Mouse (Mus musculus) gastrocnemius, postnatal 36 days (tissue): ENCODE data around the gene Osbpl8. TPM values are rescaled to one million over a fixed set of nuclear protein-coding genes. Genes with fewer than 3 reads are reported as not detected.
A peak's percentile ranks its signal among the peaks of the same experiment; 100 is the strongest.
"Not testable (repeated sequence)": the region's sequence is repeated elsewhere in the genome, so short reads cannot be mapped to it uniquely, and the experiment has no call there.

Experiments
- DNase-seq, 2 experiments: peaks; one replicate each; pipeline ENCODE4 v3.0.0; 2022
- intact Hi-C: fragments of 180-260 bp; cut with DNase I; formaldehyde crosslinking; loops from one replicate; pipeline ENCODE4 v1.15.1; 2025
- total RNA-seq, 2 experiments: library from RNA; stranded (reverse); gene quantifications; 2 replicates each; pipeline ENCODE4 v1.2.3; 2021

Gene Osbpl8
- total RNA-seq, 2 experiments from 2014 or later: 12.0 to 14.3 TPM

DNA sequence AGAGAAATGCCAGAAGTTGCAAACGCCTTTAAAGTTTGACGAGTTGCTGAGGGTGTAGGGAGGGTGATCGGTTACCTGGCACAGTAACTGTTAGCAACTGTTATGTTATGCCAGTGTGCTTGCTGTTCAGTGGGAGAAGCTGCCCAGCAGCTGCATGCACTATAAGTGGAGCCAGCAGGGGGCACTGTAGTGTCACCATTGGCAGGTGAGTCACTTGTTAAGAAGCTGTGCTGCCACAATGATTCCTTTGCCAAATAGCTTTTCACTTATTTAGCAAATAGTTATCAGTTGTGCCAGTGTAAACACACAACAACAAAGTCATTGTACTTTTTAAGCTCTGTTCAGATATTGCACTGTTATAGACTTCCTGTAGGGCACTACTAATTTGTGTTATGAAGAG, 62.0 kb downstream of the Osbpl8 start:
- DNase-seq: peak; percentile 84
- intact Hi-C loops: loop anchor here (10.0 kb wide), 2 partner anchors 112 to 728 kb away; no protein-coding TSS in a partner anchor

DNA sequence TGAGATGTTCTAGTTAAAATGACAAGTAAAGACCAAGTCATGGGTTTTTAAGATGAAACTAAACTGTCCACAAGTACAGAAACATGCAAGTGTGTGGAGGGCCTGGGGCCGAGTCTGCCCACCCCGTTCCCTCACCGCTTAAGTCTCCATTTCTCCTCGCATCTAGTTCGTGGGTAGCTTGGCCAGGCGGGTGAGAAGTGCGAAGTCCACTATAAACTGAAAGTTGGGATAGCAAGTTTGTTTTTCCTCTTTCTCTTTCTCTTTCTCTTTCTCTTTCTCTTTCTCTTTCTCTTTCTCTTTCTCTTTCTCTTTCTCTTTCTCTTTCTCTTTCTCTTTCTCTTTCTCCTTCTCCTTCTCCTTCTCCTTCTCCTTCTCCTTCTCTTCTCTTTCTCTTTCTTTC, 67.7 kb downstream of the Osbpl8 start:
- DNase-seq, intact Hi-C loops: not testable (repeated sequence)

DNA sequence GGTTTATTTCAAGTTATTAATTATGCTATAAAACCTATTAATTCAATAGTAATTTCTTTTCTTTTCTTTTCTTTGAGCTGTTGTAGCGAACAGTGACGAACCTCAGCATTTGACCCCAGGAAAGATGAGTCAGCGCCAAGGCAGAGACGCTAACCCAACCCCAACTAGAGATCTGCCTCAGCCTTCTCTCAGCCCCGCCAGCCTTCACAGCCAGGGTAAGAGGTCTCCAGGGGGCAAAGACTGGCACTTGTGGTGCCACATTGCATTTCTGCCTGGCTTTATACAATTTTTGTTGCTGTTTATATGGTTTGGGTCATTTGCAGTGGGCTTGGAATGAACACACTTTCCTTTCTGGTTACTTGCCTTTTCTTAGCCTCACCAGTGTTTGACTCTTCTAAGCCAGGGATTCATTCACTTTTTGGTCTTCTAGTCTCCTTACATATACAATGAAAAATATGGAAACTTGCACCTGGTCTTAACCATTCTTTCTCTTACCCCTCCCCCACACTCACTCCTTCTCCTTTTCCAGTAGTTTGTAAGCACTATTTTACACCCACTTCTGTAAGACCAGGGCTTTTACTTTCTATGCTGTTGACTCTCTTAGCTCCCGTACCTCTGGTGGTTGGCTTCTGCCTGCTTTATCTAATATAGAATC, 69.1 kb downstream of the Osbpl8 start:
- no peak for DNase-seq
- intact Hi-C loops: no loop called here

DNA sequence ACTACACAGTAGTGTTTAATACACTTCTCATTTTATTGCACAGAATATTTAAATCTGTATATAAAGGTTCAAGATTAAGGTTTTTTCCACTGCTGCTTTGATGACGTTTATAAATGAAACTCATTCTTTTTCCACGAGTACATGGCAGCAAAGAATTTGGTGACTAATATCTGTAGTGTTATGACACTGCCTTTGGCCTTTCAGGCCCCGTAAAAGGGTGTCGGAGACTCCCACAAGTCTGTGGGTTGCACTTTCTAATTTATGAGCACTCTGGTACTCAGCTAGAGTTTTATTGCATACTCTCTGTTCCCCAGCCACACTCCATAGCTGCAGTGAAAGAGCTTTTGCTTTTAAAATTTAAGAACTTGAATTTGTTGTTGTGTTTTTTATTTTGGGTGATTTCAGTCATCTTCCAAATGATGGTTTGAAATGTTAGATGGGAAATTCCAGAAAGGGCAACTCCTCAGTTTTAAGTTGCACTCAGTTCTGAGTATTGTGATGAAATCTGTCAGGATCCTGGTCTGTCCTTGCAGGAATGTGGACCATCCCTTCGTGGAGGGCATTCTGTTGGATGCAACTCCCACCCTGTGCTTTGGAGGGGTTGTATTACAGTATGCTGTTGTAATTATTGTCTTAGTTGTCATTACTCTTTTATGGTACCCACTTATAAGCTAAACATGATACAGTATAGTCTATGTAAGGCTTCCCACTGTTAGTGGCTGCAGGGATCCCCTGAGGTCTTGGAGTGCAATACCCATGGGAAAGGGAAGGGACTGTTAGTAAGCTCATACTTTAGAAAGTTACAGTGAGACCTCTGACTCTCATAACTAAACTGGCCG, 70.1 kb downstream of the Osbpl8 start:
- intact Hi-C loops: no loop called here
- DNase-seq: no peak

DNA sequence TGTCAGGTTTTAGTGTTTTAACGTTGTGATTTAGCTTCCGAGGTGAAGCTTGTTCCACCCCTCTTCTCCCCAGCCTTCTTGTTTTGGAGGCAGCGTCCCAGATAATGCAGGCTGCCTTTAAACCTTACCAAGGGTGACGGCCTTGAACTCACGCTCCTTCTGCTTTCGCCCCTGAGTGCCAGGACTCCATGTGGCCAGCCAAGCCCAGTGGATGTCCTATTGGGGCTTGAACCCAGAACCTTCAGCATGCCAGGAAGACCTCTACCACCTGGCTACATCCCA, 70.7 kb downstream of the Osbpl8 start:
- DNase-seq: no peak
- intact Hi-C loops: no loop called here

DNA sequence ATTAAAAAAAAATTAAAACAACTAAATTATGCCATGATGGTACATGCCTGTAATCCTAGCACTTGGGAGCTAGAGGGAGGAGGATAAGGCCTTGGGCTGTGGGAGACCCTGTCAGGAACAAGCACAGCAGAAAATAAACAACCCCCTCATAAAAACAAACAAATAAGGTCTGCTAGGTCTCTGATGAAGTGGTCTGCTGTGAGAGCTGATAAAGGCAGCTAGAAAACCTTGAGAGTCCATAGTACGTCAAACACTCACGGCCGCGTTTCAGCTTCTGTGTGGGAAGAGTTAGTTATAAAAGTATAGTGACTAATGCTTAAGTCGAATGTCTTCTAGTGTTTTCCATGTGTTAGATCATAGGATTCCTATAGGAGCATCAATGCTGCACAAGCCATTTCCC, 72.9 kb downstream of the Osbpl8 start:
- no peak for DNase-seq
- intact Hi-C loops: no loop called here

DNA sequence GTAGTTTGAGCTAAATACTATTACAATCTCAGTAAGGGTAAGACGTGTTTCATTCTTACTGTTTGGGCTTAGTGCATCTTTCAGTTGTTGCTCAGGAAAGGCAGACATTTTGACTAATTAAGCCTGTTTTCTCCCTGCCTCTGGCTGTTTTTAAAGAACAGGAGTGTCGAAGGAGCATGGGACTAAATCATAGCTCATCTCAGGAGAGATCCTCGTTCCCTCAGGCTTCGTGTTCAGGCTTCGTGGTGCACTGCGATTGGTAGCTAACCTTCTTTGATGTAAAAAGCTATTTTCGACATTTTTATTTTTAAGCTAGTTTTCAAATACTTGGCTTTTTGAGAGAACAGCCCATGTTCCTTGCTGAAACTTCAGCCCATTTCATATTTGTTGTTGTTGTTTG, 78.1 kb downstream of the Osbpl8 start:
- intact Hi-C loops: no loop called here
- no peak for DNase-seq

DNA sequence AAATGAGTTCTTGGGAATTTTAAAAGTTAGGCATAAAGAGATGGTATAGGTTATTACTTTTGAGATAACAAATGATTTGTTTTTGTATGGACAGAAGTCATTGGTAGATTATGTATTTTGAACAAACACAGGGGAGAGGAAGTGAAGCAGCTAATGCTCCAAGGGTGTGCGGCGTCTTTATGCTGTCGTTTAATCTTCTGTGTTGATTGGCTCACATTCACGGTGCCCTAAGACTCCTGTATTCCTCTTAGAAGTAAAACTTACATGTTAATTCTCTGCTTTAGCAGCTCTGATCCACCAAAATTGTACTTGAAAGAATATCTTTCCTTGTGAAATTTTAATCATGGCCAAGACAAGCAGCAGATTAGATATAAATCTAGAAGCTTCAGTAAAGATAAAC, 83.1 kb downstream of the Osbpl8 start:
- DNase-seq: no peak
- intact Hi-C loops: no loop called here

DNA sequence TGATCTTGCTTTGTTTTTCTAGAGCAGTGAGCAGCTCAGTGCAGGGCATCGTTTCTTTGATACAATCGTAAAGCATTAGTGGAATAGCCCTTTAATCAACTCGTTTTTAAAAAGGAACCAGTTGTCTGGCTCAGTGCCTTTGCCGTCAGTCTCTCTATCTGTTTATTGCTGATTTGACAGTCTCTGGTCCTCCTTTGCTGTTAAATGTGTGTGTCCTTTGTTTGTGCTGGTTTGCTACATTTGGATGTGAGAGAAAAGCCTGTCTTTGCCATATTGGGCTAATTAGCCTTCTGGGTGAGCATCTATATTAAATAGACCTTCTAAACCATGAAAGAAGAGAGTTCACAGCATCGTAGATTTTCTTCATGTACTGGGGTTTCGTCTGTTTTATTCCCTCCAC, 83.6 kb downstream of the Osbpl8 start:
- intact Hi-C loops: no loop called here
- DNase-seq: no peak

DNA sequence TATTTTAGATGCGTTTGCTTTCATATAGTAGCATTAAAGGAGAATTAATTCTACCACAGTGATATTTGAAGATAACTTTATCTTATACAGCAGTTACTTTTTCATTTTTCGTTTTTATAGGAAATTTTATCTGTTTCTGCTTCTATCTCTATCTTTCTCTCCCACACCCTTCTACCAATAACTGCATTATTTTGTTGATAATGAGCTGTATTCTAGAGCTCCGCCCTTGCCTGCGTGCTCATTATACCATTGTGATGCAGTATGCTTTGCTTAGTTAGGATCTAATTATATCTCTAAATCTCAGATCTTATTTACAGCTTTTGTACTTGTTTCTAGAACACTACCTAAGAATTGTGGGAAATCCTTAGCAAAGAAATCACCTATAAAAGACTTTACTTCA, 85.6 kb downstream of the Osbpl8 start:
- intact Hi-C loops: no loop called here
- no peak for DNase-seq

DNA sequence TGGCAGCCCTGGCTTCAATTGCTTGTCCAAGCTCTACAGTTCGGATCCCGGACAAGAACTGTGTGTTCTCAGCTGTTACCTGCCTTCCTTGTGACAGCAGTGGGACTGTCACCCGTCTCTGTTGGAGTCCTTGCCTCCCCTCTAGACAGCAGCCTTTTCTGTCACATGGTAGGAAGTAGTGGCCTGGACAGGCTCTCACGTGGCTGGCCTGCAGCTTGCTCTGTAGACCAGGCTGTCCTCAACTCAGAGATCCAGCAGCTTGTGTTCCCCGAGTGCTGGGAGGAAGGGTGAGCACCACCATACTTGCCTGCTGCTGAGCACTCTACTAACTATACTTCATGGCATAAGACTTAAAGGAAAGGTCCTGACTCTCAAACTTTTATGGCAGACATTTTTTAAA, 87.1 kb downstream of the Osbpl8 start:
- intact Hi-C loops: no loop called here
- DNase-seq: no peak

DNA sequence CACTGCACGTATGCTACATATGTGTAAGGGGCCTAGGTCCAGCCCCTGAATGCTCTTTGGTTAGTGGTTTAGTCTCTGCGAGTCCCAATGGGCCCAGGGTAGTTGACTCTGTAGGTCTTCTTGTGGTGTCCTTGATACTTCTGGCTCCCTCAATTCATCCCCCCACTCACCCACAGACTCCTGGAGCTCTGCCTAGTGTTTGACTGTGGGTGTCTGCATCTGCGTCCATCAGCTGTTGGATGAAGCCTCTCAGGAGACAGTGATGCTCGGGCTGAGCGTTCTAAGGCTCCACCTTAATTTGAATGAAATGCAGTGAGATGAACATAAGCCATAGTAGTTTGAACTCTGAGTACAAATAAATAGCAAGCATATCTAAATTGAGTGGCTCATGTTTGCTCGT, 90.7 kb downstream of the Osbpl8 start:
- intact Hi-C loops: no loop called here
- no peak for DNase-seq

DNA sequence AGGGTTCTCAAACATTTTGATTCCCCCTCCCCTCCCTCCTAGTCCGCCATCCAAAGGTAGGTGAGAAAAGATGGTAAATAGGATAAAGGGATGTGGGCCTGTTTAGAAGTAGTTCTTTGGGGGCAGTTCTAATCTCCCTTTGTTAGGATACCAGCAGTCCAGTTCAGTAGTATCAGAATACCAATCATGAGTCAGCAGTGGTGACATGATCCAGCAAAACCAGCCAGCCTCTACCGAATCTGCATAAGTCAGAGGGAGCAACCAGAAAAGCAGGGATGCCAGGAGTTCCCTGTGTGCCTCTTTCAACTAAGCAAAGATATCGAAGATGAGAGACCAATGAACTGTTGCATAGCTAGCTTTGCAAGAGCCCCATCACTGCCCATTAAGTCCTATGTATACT, 91.6 kb downstream of the Osbpl8 start:
- intact Hi-C loops: no loop called here
- no peak for DNase-seq

DNA sequence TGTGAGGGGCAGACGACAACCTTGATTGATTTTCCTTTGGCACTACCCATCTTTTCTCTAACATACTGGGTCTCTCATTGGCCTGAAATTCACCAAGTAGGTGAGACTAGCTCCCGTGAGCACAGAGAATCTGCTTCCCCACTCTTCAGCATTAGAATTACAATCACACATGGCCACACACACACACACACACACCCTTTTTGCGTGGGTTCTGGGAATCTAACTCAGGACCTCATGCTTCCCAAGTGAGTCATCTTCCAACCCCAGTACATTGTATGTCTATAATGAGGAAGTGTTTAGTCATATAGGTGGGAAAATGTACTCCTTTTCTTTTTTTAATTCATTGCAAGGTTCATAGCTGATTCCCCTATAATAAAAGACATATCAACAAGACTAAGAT, 92.8 kb downstream of the Osbpl8 start:
- no peak for DNase-seq
- intact Hi-C loops: no loop called here

DNA sequence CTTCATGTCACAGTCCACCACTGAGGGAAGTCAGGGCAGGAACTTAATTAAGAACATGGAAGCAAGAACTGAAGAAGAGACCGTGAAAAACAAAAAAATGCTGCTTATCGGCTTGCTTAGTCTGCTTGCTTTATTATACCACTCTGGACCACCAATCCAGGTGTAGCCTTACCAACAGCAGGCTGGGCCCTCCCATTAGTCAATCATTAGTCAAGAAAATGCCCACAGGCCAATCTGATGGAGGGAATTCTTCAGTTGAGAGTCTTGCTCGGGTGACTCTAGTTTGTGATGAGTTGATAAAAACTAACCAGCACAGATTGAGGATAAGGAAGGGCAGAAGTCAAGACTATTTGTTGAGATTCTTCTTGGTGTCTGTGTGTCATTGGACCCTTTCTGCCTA, 93.7 kb downstream of the Osbpl8 start:
- no peak for DNase-seq
- intact Hi-C loops: no loop called here

DNA sequence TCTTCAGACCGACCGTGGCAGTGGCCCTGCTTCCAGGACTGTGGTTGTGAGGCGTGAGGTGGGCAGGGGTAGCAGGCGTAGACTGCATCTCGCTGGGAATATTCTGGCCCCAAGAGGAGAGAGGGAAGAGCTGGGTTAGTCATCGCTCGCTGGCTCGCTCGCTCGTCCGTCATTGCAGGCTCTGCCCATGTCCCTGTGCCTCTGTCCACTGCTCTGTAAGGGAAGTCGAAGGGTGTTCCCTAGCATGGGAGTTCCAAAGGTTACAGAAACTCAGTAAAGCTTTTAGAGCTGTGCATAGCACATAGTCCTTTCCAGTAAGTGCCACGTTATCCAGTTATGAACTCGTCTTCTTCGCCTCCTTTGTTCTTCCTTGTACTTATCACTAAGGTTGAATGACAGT, 107.1 kb downstream of the Osbpl8 start:
- DNase-seq: no peak

DNA sequence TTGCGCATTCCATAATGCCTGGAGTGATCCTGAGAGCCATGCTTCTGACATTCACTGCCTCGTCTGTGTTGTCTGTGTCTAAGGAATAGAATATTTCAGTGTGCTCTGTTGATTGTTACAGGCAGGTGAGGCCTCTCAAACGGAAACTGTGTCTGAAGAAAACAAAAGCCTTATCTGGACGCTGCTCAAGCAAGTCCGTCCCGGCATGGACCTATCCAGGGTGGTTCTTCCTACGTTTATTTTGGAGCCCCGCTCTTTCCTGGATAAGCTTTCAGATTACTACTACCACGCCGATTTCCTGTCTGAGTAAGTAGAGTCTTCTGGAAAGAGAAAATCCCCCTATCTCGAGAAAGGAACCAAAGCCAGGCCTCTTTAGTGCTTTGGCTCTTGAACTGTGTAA, 108.4 kb downstream of the Osbpl8 start:
- no peak for DNase-seq
- intact Hi-C loops: no loop called here

More for the DNA sequence above, 107.1 kb downstream of the Osbpl8 start:
- intact Hi-C loops: no loop called here

DNA sequence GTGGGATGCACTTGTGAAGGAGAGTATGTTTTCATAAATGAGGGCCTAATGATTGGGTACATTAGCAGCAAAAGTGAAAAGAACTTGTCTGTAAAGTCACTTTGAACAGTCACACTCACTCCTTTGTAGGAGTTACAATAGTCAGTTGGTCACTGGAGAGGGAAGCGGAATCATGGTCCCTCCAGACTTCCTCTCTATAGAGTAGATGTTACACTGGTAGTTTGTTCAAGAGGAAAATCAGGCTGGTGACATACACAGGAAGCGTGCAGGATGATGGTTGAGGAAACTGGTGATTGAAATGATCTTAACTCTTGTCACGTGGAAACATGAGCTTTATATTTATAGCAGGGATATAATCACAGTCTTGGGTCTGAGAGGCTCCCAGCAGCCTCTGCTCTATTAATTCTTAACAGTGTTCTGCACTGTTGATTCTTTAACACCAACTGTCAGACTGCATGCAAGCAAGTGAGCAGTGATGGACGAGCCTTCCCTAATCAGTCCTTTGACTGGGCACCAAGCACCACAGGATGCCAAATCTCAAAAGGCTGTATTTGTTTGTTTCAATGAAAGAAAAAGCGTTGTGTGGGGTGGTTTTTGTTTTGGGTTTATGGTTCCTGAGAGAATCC, 109.0 kb downstream of the Osbpl8 start:
- intact Hi-C loops: no loop called here

DNA sequence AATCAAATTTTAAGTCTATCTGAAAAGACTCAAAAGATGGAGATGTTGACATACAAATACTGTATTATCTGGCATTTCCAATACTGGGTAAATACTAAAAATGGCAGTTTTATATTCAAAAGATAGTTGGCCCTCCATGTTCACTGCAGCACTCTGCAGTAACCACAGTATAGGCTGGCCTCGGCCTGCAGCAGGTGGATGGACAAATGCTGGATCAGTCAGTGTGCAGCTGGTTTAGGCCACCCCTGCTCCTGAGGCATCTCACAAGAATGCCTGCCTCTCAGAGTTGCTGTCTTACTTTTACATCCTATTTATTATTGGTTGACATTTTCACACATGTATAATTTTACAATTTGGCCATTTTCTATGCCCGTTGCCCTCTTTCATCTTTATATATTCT, 111.3 kb downstream of the Osbpl8 start:
- DNase-seq: no peak
- intact Hi-C loops: no loop called here

More for the DNA sequence above, 109.0 kb downstream of the Osbpl8 start:
- no peak for DNase-seq

DNA sequence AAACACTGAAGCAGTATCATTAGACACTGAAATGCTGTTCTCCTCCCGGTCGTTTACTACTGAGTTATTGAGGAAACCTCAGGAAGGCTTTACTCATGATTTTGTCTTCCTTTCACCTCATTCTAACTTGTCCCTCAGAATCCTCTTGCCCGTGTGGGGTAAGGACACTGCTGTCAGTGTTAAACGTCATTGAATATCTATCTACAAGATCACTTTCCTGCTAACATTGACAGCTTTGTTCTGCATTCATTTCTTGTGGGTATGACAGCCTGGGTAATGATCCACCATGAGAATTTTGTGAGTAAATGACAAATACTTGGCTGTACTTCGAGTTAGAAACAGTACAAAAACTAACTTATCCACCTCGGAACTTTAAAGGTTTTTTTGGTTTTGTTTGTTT, 133.1 kb downstream of the Osbpl8 start:
- intact Hi-C loops: no loop called here
- no peak for DNase-seq

DNA sequence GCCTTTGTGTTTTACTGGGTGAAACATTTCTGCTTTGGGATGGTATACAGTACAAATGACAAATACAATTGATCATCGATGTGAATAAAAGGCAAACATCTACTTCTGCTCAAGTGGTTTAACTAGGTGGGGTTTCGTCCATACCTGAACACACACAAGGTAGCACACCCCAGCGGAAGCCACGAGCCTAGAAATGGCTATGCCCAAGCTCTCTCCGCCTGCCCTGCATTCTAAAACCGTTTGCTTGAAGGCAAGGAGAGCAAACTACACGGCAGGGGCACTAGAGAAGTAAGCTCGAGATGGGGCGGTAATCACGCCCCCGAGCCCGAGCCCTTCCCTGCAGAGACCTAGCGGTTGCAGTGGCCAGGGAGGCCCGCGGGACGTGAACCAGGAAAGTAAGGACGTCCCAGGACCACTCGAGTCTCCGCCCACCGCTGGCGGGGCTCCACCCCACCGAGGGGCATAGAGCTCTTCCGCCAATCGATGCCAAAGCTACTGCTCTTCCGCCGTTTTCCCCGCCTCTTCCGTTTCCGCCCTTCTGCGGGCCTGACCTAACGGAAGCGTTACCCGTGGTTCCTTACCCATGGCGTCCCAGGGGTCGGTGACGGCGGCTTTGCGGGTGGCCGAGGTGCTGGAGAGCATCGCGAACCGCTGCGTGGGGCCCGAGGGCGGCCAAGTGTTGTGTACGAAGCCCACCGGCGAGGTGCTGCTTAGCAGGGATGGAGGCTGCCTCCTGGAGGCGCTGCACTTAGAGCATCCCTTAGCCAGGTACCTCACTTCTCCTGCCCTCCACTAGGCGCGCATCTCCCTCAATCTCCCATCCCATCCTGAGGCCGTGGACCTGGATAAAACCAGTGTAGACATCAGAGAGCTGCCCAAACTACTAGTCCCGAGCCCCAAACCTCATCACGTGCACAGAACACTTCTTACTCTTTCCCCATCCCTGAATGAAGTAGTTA, 133.9 kb downstream of the Osbpl8 start, which contains the start of gene Bbs10:
Bbs10 (plus strand) TSS at position 540 of the 959 bp plus-strand sequence.
- DNase-seq: peak; percentile 94 to 97
- intact Hi-C loops: no loop called here
